Mouse (Mus musculus) spleen, adult 2 months (tissue): ENCODE results near the gene Amigo2.
"Not testable (repeated sequence)": the region's sequence is repeated elsewhere in the genome, so short reads cannot be mapped to it uniquely, and the experiment has no call there.

Experiments
- CTCF ChIP-seq: fragments of 200-500 bp; IDR thresholded peaks from 2 replicates; pipeline ENCODE4 v1.5.1; 2011; ENCODE audit warnings: mild to moderate bottlenecking, inconsistent platforms; ENCODE audit not compliant: insufficient read depth, insufficient read length, insufficient replicate concordance; ENCODE audit errors: extremely low read depth
- POLR2A ChIP-seq: fragments of 200-500 bp; IDR thresholded peaks from 2 replicates; pipeline ENCODE4 v1.6.1; 2011; ENCODE audit warnings: low read depth, low read length, inconsistent platforms

DNA sequence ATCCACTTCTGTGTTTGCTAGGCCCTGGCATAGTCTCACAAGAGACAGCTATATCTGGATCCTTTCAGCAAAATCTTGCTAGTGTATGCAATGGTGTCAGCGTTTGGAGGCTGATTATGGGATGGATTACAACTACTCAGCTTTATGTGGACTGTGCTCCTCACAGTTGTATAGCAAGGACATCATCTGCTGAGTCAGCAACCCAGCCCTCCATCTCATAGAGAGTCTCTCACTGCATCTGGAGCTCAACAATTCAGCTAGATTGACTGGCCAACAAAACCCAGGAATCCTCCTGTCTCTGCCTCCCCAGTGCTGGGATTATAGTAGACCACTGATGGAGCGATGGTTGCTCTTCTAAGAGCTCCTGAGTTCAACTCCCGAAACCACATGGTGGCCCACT is 37.3 kb downstream of the Amigo2 start:
- TF ChIP-seq POLR2A, CTCF: not testable (repeated sequence)
